Mouse (Mus musculus) cerebellum, postnatal 10 days (tissue): Measurements from ENCODE around the gene Adgrg3.

Source experiments
- DNase-seq, 2 experiments: peaks; one replicate each; pipeline ENCODE4 v3.0.0; 2021; ENCODE audit warnings: mixed read lengths in 2 of 2

Adgrg3 gene

GRCm38 (mm10) chr8:95017451-95017850 lies at the start of gene Adgrg3:
TSS of gene Adgrg3 (plus strand) at chr8:95017692.
- no peak for DNase-seq

GRCm38 (mm10) chr8:94973270-94973669 lies 44.2 kb upstream of the Adgrg3 start:
- DNase-seq, result no peak

- DNase-seq, result no peak
Measured at GRCm38 (mm10) chr8:94973786-94974185, 43.7 kb upstream of the Adgrg3 start.

- no peak for DNase-seq
Measured at GRCm38 (mm10) chr8:94974467-94975165, 42.9 kb upstream of the Adgrg3 start, which contains the start of gene Adgrg1. TSS of gene Adgrg1 (plus strand) at chr8:94974751.

GRCm38 (mm10) chr8:94976651-94977417 lies 40.7 kb upstream of the Adgrg3 start:
- DNase-seq, result peak in 1 of 2 experiments; percentile 22

GRCm38 (mm10) chr8:94978131-94978530 lies 39.4 kb upstream of the Adgrg3 start:
- peak in 1 of 2 experiments; percentile 66 for DNase-seq

- peak in 1 of 2 experiments; percentile 19 for DNase-seq
Measured at GRCm38 (mm10) chr8:94978593-94979319, 38.7 kb upstream of the Adgrg3 start.

GRCm38 (mm10) chr8:94980176-94980575 lies 37.3 kb upstream of the Adgrg3 start:
- DNase-seq, result no peak

- no peak for DNase-seq
Measured at GRCm38 (mm10) chr8:94980976-94981375, 36.5 kb upstream of the Adgrg3 start.

- DNase-seq, result peak; percentile 86 to 90
Measured at GRCm38 (mm10) chr8:94981848-94982247, 35.6 kb upstream of the Adgrg3 start.

GRCm38 (mm10) chr8:94983146-94983545 lies 34.3 kb upstream of the Adgrg3 start:
- no peak for DNase-seq

GRCm38 (mm10) chr8:94983881-94984516 lies 33.5 kb upstream of the Adgrg3 start:
- peak; percentile 74 to 81 for DNase-seq

- DNase-seq, result peak in 1 of 2 experiments; percentile 45
Measured at GRCm38 (mm10) chr8:94985023-94985422, 32.5 kb upstream of the Adgrg3 start.

- peak; percentile 87 to 91 for DNase-seq
Measured at GRCm38 (mm10) chr8:94986676-94987075, 30.8 kb upstream of the Adgrg3 start.

- peak in 1 of 2 experiments; percentile 46 for DNase-seq
Measured at GRCm38 (mm10) chr8:94987553-94987952, 29.9 kb upstream of the Adgrg3 start.

GRCm38 (mm10) chr8:94988619-94989018 lies 28.9 kb upstream of the Adgrg3 start:
- DNase-seq, result no peak

GRCm38 (mm10) chr8:94989711-94990110 lies 27.8 kb upstream of the Adgrg3 start:
- peak; percentile 90 to 91 for DNase-seq

GRCm38 (mm10) chr8:94990598-94991453 lies 26.7 kb upstream of the Adgrg3 start:
- peak; percentile 64 to 71 for DNase-seq

GRCm38 (mm10) chr8:94991454-94991994 lies 26.0 kb upstream of the Adgrg3 start:
- DNase-seq, result peak in 1 of 2 experiments; percentile 68

GRCm38 (mm10) chr8:94992010-94992409 lies 25.5 kb upstream of the Adgrg3 start:
- DNase-seq, result no peak

GRCm38 (mm10) chr8:94992534-94992933 lies 25.0 kb upstream of the Adgrg3 start:
- DNase-seq, result peak; percentile 85 to 91
